Mouse (Mus musculus): ENCODE data around the gene Top1. TPM values are rescaled to one million over a fixed set of nuclear protein-coding genes. Genes with fewer than 3 reads are reported as not detected.

Top1 gene
- polyA plus RNA-seq, 1 experiment from 2014 or later: 65.3 TPM

DNA sequence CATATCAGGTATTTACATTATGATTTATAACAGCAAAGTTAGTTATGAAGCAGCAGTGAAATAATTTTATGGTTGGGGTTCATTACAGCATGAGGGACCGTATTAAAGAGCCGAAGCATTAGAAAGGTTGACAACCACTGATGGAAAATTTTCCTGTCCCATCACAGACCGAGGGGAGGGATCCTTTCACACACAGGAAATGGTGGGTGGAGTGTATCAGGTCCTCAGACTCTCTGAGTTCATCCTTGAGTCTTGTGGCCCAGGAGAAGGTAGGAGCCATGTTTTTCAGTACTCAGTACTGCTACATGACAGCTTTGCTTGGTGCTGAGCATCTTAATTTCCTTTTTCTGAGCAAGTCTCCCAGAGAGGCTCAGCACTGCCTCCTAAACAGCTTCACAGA lies 118.1 kb downstream of the Top1 start:
- ATAC-seq: no peak
- no peak overlapping the region for H3K4me2 ChIP-seq (replicated peaks)
- 90% methylated on average over 3 of the region's 3 CpGs for WGBS

GRCm38 (mm10) chr2:160764386-160764785 lies 118.7 kb downstream of the Top1 start:
- no peak overlapping the region for H3K4me3 ChIP-seq (replicated peaks)
- WGBS: 86% methylated on average over 2 of the region's 2 CpGs
- no peak for ATAC-seq
- no peaks in the 10 kb centered on the region for H3K9me3 ChIP-seq
- H3K4me2 ChIP-seq (replicated peaks): no peak overlapping the region
- H3K27me3 ChIP-seq (replicated peaks): no peaks in the 10 kb centered on the region
- no peak overlapping the region for H3K9ac ChIP-seq
- H3K36me3 ChIP-seq: peaks cover 22% of the 10 kb centered on the region
- H3K4me1 ChIP-seq (replicated peaks): no peaks in the 10 kb centered on the region
- H3K27ac ChIP-seq: no peak overlapping the region

More for the DNA sequence above, 118.1 kb downstream of the Top1 start:
- no peak overlapping the region for H3K9ac ChIP-seq
- no peaks in the 10 kb centered on the region for H3K4me1 ChIP-seq (replicated peaks)
- no peak overlapping the region for H3K27ac ChIP-seq
- no peak overlapping the region for H3K4me3 ChIP-seq (replicated peaks)
- no peaks in the 10 kb centered on the region for H3K27me3 ChIP-seq (replicated peaks)
- H3K36me3 ChIP-seq: peaks cover 23% of the 10 kb centered on the region
- no peaks in the 10 kb centered on the region for H3K9me3 ChIP-seq

- Histone ChIP-seq H3K4me2 (replicated peaks) (no peak overlapping the region), H3K9me3 (no peaks in the 10 kb centered on the region), H3K27me3 (replicated peaks) (no peaks in the 10 kb centered on the region), H3K27ac (no peak overlapping the region), H3K36me3 (peaks cover 15% of the 10 kb centered on the region), H3K9ac (no peak overlapping the region), H3K4me1 (replicated peaks) (no peaks in the 10 kb centered on the region), H3K4me3 (replicated peaks) (no peak overlapping the region)
- no peak for ATAC-seq
- 75% methylated on average over 3 of the region's 3 CpGs for WGBS
Measured at GRCm38 (mm10) chr2:160765096-160765495, 119.4 kb downstream of the Top1 start.

DNA sequence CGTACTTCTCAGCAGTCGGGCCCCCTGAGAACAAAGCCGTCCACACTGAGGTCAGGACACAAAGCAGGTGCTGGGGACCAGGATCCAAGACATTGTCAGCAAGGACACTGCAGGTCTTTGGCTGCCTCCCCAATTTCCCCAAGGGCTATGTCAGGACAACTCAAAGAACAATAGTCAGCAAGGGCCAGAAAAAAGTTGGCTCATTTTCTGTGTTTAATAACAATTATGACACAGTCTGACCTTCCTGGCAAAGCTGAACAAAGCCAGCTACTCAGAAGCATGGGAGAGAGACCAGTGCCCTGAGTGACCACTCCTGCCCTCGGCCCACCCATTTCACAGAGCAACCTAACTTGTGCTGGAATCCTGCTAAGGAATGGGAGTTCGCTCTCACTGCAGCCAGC lies 120.7 kb downstream of the Top1 start:
- Histone ChIP-seq H3K4me1 (replicated peaks) (no peaks in the 10 kb centered on the region), H3K4me2 (replicated peaks) (no peak overlapping the region)
- 74% methylated on average over 5 of the region's 5 CpGs for WGBS

DNA sequence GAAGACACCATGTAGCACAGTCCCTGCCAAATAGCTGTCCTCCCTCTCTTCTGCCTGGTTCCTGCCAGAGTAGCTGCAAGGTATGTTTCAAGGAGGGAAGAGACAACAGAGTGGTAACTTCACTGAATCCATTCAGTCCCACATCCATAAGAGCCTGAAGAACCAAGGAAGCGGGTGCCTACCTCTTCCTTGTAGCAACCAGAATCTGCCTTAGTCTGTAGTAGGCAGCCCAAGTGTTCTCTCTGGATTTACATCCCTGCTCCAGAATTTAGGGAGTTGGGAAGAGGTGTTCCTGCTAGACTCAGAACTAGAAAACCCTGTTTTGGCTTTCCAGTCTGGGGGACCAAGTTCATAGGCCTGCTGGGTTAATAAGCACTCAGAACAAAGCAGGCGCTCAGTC lies 121.5 kb downstream of the Top1 start:
- no peak overlapping the region for H3K4me2 ChIP-seq (replicated peaks)
- no peak overlapping the region for H3K9ac ChIP-seq
- no peaks in the 10 kb centered on the region for H3K4me1 ChIP-seq (replicated peaks)
- no peak overlapping the region for H3K27ac ChIP-seq
- no peaks in the 10 kb centered on the region for H3K9me3 ChIP-seq
- H3K27me3 ChIP-seq (replicated peaks): no peaks in the 10 kb centered on the region
- no peak for ATAC-seq
- H3K36me3 ChIP-seq: peaks cover 6% of the 10 kb centered on the region
- 87% methylated on average over 2 of the region's 2 CpGs for WGBS
- H3K4me3 ChIP-seq (replicated peaks): no peak overlapping the region

More for the DNA sequence above, 120.7 kb downstream of the Top1 start:
- peaks cover 12% of the 10 kb centered on the region for H3K36me3 ChIP-seq
- no peak overlapping the region for H3K9ac ChIP-seq
- ATAC-seq: no peak
- no peaks in the 10 kb centered on the region for H3K9me3 ChIP-seq
- no peak overlapping the region for H3K27ac ChIP-seq
- H3K27me3 ChIP-seq (replicated peaks): no peaks in the 10 kb centered on the region
- H3K4me3 ChIP-seq (replicated peaks): no peak overlapping the region

DNA sequence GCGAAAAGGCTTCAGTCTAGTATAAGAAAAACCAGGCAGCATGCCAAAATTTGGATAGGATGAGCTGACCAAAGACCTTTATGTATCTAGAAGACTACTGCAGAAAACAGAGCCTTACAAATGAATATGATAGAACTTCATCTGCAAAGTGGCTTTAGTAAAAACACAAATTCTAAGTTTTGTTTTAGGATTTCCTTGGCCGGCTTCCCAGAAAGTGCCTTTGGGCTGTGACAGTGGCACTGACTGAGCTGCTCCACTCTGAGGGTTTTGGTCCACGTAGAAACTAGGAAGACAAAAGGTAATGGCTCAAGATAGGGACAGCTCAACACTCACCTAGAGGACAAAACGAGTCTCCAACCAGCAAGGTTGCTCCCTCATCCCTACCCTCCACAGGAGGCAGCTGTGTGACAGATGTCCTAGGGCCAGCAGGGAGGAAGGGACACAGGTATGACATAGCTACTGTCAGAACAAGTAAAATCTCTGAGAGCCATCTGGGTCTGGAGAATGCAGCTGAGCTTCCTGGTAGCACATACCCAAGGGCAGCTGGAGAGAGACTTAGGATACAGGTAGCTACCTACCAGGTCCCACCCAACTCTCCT lies 122.5 kb downstream of the Top1 start:
- Histone ChIP-seq H3K27me3 (replicated peaks) (no peaks in the 10 kb centered on the region), H3K36me3 (0 out of 2 replicates have a peak, but pooled peaks cover 3% of the 10 kb centered on the region), H3K4me1 (replicated peaks) (no peaks in the 10 kb centered on the region), H3K27ac (no peak overlapping the region), H3K9me3 (no peaks in the 10 kb centered on the region), H3K9ac (no peak overlapping the region), H3K4me2 (replicated peaks) (no peak overlapping the region), H3K4me3 (replicated peaks) (no peak overlapping the region)
- WGBS: 81% methylated on average over 4 of the region's 4 CpGs
- ATAC-seq: no peak

GRCm38 (mm10) chr2:160768997-160769396 lies 123.3 kb downstream of the Top1 start:
- Histone ChIP-seq H3K27me3 (replicated peaks) (no peaks in the 10 kb centered on the region), H3K27ac (no peak overlapping the region), H3K4me2 (replicated peaks) (no peak overlapping the region), H3K4me3 (replicated peaks) (no peak overlapping the region), H3K4me1 (replicated peaks) (no peaks in the 10 kb centered on the region), H3K9ac (no peak overlapping the region), H3K9me3 (no peaks in the 10 kb centered on the region), H3K36me3 (no peaks in the 10 kb centered on the region)
- WGBS: 89% methylated on average over 2 of the region's 2 CpGs
- ATAC-seq: no peak

DNA sequence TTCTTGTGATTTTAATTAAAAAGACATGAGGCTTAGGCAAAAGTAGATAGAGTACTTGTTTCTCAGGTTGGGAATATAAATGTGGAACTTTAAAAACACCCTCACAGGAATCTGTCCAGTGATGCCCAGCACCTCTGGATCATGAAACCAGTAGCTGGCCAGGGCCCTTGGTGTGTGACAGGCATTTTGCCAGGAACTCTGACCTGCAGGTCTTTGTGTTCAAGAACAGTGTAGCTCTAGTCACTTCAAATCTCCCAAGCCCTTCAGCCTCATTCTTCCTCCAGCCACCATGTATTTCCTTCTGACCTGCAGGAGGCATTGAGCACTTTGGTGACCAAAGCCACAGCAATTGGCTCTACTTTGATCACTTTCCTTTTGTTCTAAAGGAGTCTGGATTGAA lies 124.7 kb downstream of the Top1 start:
- H3K36me3 ChIP-seq: no peaks in the 10 kb centered on the region
- no peaks in the 10 kb centered on the region for H3K27me3 ChIP-seq (replicated peaks)
- H3K4me1 ChIP-seq (replicated peaks): no peaks in the 10 kb centered on the region
- H3K27ac ChIP-seq: no peak overlapping the region
- no peaks in the 10 kb centered on the region for H3K9me3 ChIP-seq
- no peak overlapping the region for H3K9ac ChIP-seq
- H3K4me3 ChIP-seq (replicated peaks): no peak overlapping the region
- H3K4me2 ChIP-seq (replicated peaks): no peak overlapping the region
- no peak for ATAC-seq

GRCm38 (mm10) chr2:160770871-160771270 lies 125.2 kb downstream of the Top1 start:
- Histone ChIP-seq H3K9ac (no peak overlapping the region), H3K36me3 (no peaks in the 10 kb centered on the region), H3K9me3 (no peaks in the 10 kb centered on the region), H3K27me3 (replicated peaks) (no peaks in the 10 kb centered on the region), H3K4me3 (replicated peaks) (no peak overlapping the region), H3K4me1 (replicated peaks) (no peaks in the 10 kb centered on the region), H3K27ac (no peak overlapping the region), H3K4me2 (replicated peaks) (no peak overlapping the region)
- 91% methylated on average over 1 of the region's 1 CpGs for WGBS
- ATAC-seq: no peak

- WGBS: 85% methylated on average over 8 of the region's 8 CpGs
- no peaks in the 10 kb centered on the region for H3K27me3 ChIP-seq (replicated peaks)
- H3K4me3 ChIP-seq (replicated peaks): no peak overlapping the region
- H3K4me1 ChIP-seq (replicated peaks): no peaks in the 10 kb centered on the region
- H3K4me2 ChIP-seq (replicated peaks): no peak overlapping the region
- no peak for ATAC-seq
- no peak overlapping the region for H3K9ac ChIP-seq
- no peaks in the 10 kb centered on the region for H3K9me3 ChIP-seq
- no peaks in the 10 kb centered on the region for H3K36me3 ChIP-seq
- H3K27ac ChIP-seq: no peak overlapping the region
Measured at GRCm38 (mm10) chr2:160771325-160772276, 125.9 kb downstream of the Top1 start.

Data from intestine, embryonic 15.5 days (tissue).